Mouse (Mus musculus): ENCODE results near the gene Vmn1r28. TPM values are rescaled to one million over a fixed set of nuclear protein-coding genes. Genes with fewer than 3 reads are reported as not detected.
"Not testable (repeated sequence)": the region's sequence is repeated elsewhere in the genome, so short reads cannot be mapped to it uniquely, and the experiment has no call there.

Vmn1r28 gene
- polyA plus RNA-seq (2012; rRNA removed), result not detected in 2 replicates

DNA sequence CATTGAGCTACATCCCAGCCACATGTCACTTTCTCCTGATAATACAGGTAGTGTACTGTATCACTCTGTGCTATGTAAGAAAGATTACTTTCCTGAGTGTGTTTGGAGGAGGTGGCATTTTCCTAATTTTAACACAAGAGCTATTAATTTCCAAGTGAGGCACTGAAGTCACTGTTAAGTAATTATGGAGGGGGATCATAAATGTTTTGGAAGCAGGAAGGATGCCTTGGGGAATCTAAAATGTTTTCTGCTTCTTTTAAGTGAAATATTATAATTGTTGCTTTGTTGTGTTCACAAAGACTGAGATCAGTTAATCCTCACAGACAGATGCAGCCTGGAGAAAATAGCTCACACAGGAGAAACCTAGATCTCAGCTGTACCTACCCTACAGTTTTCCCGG lies at the start of gene Vmn1r28:
Vmn1r28 (plus strand) TSS at position 301 of the 400 bp plus-strand sequence.
- DNase-seq (ENCODE audit: low read depth, low spot score), result no peak
- 82% methylated on average over 1 of the region's 1 CpGs for WGBS

DNA sequence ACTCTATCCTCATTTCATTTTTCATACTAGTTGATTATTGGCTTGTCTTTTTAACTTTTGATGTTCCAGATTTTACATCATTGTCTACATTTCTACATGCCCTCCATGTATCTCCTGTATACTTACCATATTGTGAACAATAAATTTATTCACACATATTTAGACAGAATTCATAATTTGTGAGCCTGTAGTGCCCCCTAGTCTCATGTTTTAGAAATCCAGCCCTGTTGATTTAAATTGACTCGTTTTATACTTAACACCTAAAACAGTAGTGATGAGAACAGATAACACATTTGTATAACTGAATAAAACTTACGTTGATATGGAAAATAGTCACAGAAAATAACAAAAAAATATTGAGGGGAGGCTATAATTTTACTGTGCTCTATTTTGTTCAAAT lies 45.7 kb upstream of the Vmn1r28 start:
- no peak for DNase-seq (ENCODE audit: low read depth, low spot score)
- 71% methylated on average over 2 of the region's 2 CpGs for WGBS

GRCm38 (mm10) chr6:58218721-58219120 lies 43.1 kb upstream of the Vmn1r28 start, which contains the start of gene Vmn1r27:
Gene Vmn1r27, minus strand, starts transcription at chr6:58218821.
- WGBS, result 78% methylated on average over 2 of the region's 2 CpGs
- DNase-seq (ENCODE audit: low read depth, low spot score), result no peak

DNA sequence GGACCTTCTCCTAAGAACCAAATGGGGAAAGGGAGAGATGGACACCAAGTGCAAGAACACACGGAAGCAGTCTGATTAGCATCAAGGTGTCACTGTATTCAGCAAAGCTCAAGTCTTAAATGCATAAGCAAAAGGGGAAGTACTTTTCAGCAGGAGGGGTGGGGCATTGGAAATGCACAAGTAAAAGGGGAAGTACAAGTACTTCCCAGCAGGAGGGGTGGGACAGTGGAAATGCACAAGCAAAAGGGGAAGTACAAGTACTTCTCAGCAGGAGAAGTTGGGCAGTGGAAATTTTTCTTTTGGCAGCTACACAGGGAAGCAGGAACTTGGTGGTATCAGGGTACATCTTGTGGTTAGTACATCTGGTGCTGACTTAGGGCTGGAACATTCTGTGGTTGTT lies 17.8 kb downstream of the Vmn1r28 start:
- not testable (repeated sequence) for DNase-seq (ENCODE audit: low read depth, low spot score)
- WGBS, result 95% methylated on average over 1 of the region's 1 CpGs

- DNase-seq (ENCODE audit: low read depth, low spot score), result no peak
- WGBS, result 67% methylated on average over 2 of the region's 2 CpGs
These were observed 30.4 kb downstream of the Vmn1r28 start for GRCm38 (mm10) chr6:58292201-58292600.

GRCm38 (mm10) chr6:58298511-58298910 lies 36.7 kb downstream of the Vmn1r28 start:
- 81% methylated on average over 19 of the region's 19 CpGs for WGBS

GRCm38 (mm10) chr6:58301249-58301648 lies 39.4 kb downstream of the Vmn1r28 start, which contains the start of gene Vmn1r29:
Gene Vmn1r29, plus strand, starts transcription at chr6:58301549.
- no peak for DNase-seq (ENCODE audit: low read depth, low spot score)

More at GRCm38 (mm10) chr6:58298511-58298910, 36.7 kb downstream of the Vmn1r28 start:
- DNase-seq (ENCODE audit: low read depth, low spot score), result not testable (repeated sequence)

Other genes with a start within 250 kb of the Vmn1r28 start
- gene Vmn1r26, start 246.9 kb upstream of the Vmn1r28 start, polyA plus RNA-seq (2012; rRNA removed), result not detected in 2 replicates
- gene Vmn1r27, start 43.2 kb upstream of the Vmn1r28 start, polyA plus RNA-seq (2012; rRNA removed), result not detected in 2 replicates
- not detected in 2 replicates for gene Vmn1r29, start 39.5 kb downstream of the Vmn1r28 start, polyA plus RNA-seq (2012; rRNA removed)
- not detected in 2 replicates for gene Vmn1r30, start 181.3 kb downstream of the Vmn1r28 start, polyA plus RNA-seq (2012; rRNA removed)
- not detected in 2 replicates for gene Vmn1r31, start 213.3 kb downstream of the Vmn1r28 start, polyA plus RNA-seq (2012; rRNA removed)

Measured in large intestine, adult 2 months (tissue).